ENCODE assay signal across 8 mouse cellular contexts in genomic region chr17:32099574-32099942, GRCm38 (mm10).
DNase-seq lines count a peak whose midpoint lies in the region; ATAC-seq and TF ChIP-seq lines count a peak whose summit lies in the region.

No protein-coding gene starts in this region.

- H3K27me3 ChIP-seq in megakaryocyte, embryonic 14.5 days (replicated peaks): no peaks in the 10 kb centered on the region
- H3K27me3 ChIP-seq in forebrain, embryonic 16.5 days (replicated peaks; ENCODE audit: control insufficient read depth, insufficient read depth, low read length): no peaks in the 10 kb centered on the region
- peaks cover 13% of the 10 kb centered on the region; the same call in 1 of the 2 replicates for H3K27me3 ChIP-seq in limb, embryonic 14.5 days (ENCODE audit: control insufficient read depth, insufficient read depth, low read length)
- 0 out of 2 replicates have a peak, but pooled peaks cover 2% of the 10 kb centered on the region for H3K27me3 ChIP-seq in stomach, embryonic 14.5 days (ENCODE audit: control insufficient read depth, insufficient read depth, low read length)

- H3K4me3 ChIP-seq in megakaryocyte, embryonic 14.5 days (replicated peaks): peak overlapping the region; percentile 66
- H3K4me3 ChIP-seq in forebrain, embryonic 16.5 days (replicated peaks; ENCODE audit: low read length): peak overlapping the region; percentile 52
- peak overlapping the region; percentile 49 for H3K4me3 ChIP-seq in limb, embryonic 14.5 days (replicated peaks; ENCODE audit: low read length)
- H3K4me3 ChIP-seq in stomach, embryonic 14.5 days (ENCODE audit: low read depth, low read length): peak overlapping the region; percentile 38; the same call in 1 of the 2 replicates

- no peak for DNase-seq in limb, embryonic 14.5 days (ENCODE audit: low spot score)
- no peak for DNase-seq in spleen, postnatal 10 days (ENCODE audit: low spot score in 2 of 2)
- no peak for DNase-seq in layer of hippocampus, adult 9-11 months
- no peak for DNase-seq in lung, postnatal 25 days (ENCODE audit: low spot score)

- H3K9ac ChIP-seq in forebrain, embryonic 16.5 days (replicated peaks; ENCODE audit: low read depth, low read length): peak overlapping the region; percentile 57; the same call in 1 of the 2 replicates
- peak overlapping the region; percentile 57 for H3K9ac ChIP-seq in limb, embryonic 14.5 days (ENCODE audit: low read depth, low read length, severe bottlenecking)
- no peak overlapping the region for H3K9ac ChIP-seq in stomach, embryonic 14.5 days (replicated peaks; ENCODE audit: low read depth, low read length)

- peaks cover 14% of the 10 kb centered on the region for H3K36me3 ChIP-seq in megakaryocyte, embryonic 14.5 days (replicated peaks; ENCODE audit: low read length)
- H3K36me3 ChIP-seq in forebrain, embryonic 16.5 days (ENCODE audit: control insufficient read depth, insufficient read depth): no peaks in the 10 kb centered on the region
- no peaks in the 10 kb centered on the region for H3K36me3 ChIP-seq in limb, embryonic 14.5 days (ENCODE audit: control insufficient read depth, insufficient read depth, low read length)
- H3K36me3 ChIP-seq in stomach, embryonic 14.5 days (ENCODE audit: control insufficient read depth, insufficient read depth, low read length): no peaks in the 10 kb centered on the region

- WGBS in forebrain, embryonic 16.5 days: 30% methylated on average over 8 of the region's 8 CpGs
- 32% methylated on average over 8 of the region's 8 CpGs for WGBS in limb, embryonic 14.5 days
- 28% methylated on average over 8 of the region's 8 CpGs for WGBS in stomach, embryonic 14.5 days

- H3K4me2 ChIP-seq in forebrain, embryonic 16.5 days (ENCODE audit: low read length): peak overlapping the region; percentile 90
- peak overlapping the region; percentile 90 for H3K4me2 ChIP-seq in limb, embryonic 14.5 days (replicated peaks; ENCODE audit: low read depth, low read length, severe bottlenecking)
- H3K4me2 ChIP-seq in stomach, embryonic 14.5 days (replicated peaks; ENCODE audit: low read depth, low read length): peak overlapping the region; percentile 89

- peaks cover 16% of the 10 kb centered on the region for H3K9me3 ChIP-seq in megakaryocyte, embryonic 14.5 days
- H3K9me3 ChIP-seq in forebrain, embryonic 16.5 days (ENCODE audit: control insufficient read depth, low read length): no peaks in the 10 kb centered on the region
- no peaks in the 10 kb centered on the region for H3K9me3 ChIP-seq in limb, embryonic 14.5 days (ENCODE audit: control insufficient read depth, low read length)
- no peaks in the 10 kb centered on the region for H3K9me3 ChIP-seq in stomach, embryonic 14.5 days (ENCODE audit: control insufficient read depth, low read depth, low read length)

- H3K4me1 ChIP-seq in megakaryocyte, embryonic 14.5 days: peaks cover 34% of the 10 kb centered on the region
- H3K4me1 ChIP-seq in forebrain, embryonic 16.5 days (replicated peaks; ENCODE audit: control insufficient read depth, insufficient read depth, low read length): peaks cover 6% of the 10 kb centered on the region
- 0 out of 2 replicates have a peak, but pooled peaks cover 4% of the 10 kb centered on the region for H3K4me1 ChIP-seq in limb, embryonic 14.5 days (ENCODE audit: control insufficient read depth, insufficient read depth, low read length)
- no peaks in the 10 kb centered on the region for H3K4me1 ChIP-seq in stomach, embryonic 14.5 days (ENCODE audit: control insufficient read depth, insufficient read depth, low read length)

- TF ChIP-seq POLR2A in limb, embryonic 14.5 days (IDR thresholded peaks at IDR 0.05; ENCODE audit: borderline replicate concordance, extremely low read depth, insufficient read depth, insufficient read length): no peak

- no peak for ATAC-seq in megakaryocyte, adult 5-6 weeks (ENCODE audit: poor library complexity, severe bottlenecking)
- ATAC-seq in forebrain, embryonic 16.5 days: peak; percentile 18; the same call in 1 of the 2 replicates
- no peak for ATAC-seq in limb, embryonic 14.5 days (ENCODE audit: low FRiP score, low read depth)
- peak; percentile 42; the same call in 1 of the 2 replicates for ATAC-seq in stomach, embryonic 14.5 days (ENCODE audit: insufficient number of reproducible peaks, insufficient read depth, low FRiP score, low read depth)

- no peak overlapping the region for H3K27ac ChIP-seq in forebrain, embryonic 16.5 days (ENCODE audit: low read length)
- no peak overlapping the region for H3K27ac ChIP-seq in limb, embryonic 14.5 days (replicated peaks; ENCODE audit: low read depth, low read length)
- no peak overlapping the region for H3K27ac ChIP-seq in stomach, embryonic 14.5 days (ENCODE audit: low read length)

Comparison
In these comparisons a context has a peak if more than half of its experiments do, and no peak if none do; other contexts are left out.
1. ATAC-seq: peak in forebrain, embryonic 16.5 days (single experiment) and stomach, embryonic 14.5 days (single experiment); none in megakaryocyte, adult 5-6 weeks (single experiment) and limb, embryonic 14.5 days (single experiment).
2. Peak in every context shown above with its lines, with median percentiles within 50 percentile points of each other: H3K4me3 ChIP-seq and H3K4me2 ChIP-seq.